Mouse (Mus musculus): ENCODE data around the gene Gm10135.
"Not testable (repeated sequence)": the region's sequence is repeated elsewhere in the genome, so short reads cannot be mapped to it uniquely, and the experiment has no call there.

Gene Gm10135

DNA sequence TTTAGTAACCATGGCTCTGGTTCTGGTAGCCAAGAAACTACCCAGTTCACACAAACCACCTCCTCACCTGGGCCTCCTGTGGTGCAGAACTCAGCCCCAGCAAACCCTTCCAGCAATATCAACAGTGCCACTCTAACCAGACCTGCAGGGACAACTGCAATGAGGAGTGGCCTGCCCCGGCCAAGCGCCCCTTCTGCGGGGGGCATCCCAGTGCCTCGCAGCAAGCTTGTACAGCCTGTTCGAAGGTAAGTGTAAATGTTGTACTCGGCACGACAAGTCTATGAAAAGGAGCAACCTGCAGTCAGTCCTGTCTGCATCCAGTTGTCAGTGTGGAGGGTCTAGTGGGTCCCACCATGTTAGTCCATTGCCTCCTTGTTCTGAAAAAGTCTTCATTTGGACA, at the start of gene Gm10135:
Gene Gm10135, minus strand, starts transcription at position 101 of the 400 bp plus-strand sequence.
- no peak for DNase-seq (ENCODE audit: low spot score in 2 of 2)

DNA sequence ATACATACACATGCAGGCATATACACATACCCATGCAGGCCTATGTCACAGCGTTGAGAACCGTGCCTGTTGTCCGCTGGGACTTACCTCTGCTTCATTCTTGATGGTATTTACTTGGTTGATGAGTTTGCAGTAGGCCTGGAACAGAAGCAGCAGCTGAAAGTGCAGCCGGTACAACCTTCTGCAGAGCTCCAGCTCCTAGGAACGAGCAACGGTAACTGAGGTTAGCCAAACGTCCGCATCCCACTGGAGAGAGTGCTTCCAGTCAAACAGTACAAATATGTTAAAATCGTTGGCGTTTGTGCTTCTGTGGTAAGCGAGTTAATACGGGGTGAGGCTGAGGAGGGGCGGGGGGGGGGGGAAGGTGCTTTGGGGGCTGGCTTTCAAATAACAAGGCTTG, 49.3 kb upstream of the Gm10135 start:
- DNase-seq (ENCODE audit: low spot score in 2 of 2) = no peak

GRCm38 (mm10) chr5:73014745-73015144, 40.2 kb upstream of the Gm10135 start:
- no peak for DNase-seq (ENCODE audit: low spot score in 2 of 2)

DNA sequence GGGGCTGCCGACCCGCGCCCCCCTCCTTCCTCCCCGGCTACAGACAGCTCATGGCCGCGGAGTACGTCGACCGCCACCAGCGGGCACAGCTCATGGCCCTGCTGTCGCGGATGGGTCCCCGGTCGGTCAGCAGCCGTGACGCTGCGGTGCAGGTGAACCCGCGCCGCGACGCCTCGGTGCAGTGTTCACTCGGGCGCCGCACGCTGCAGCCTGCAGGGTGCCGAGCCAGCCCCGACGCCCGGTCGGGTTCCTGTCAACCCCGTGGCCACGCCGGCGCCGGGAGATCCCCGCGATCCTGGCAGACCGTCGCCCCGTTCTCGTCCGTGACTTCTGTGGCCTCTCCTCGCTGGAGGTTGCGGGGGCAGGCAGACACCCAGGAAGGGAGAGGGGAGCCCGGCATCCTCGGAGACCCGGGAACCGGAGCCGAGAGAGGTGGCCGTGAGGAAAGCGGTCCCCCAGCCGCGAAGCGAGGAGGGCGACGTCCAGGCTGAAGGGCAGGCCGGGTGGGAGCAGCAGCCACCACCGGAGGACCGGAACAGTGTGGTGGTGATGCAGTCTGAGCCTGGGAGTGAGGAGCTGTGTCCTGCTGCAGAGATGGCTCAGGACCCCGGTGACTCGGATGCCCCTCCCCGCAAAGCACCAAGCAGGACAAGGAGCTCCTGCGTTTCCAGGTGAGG, 39.2 kb upstream of the Gm10135 start:
- DNase-seq (ENCODE audit: low spot score in 2 of 2) = not testable (repeated sequence)

GRCm38 (mm10) chr5:73012884-73013610, 38.5 kb upstream of the Gm10135 start:
- not testable (repeated sequence) for DNase-seq (ENCODE audit: low spot score in 2 of 2)

GRCm38 (mm10) chr5:73011806-73012205, 37.3 kb upstream of the Gm10135 start:
- not testable (repeated sequence) for DNase-seq (ENCODE audit: low spot score in 2 of 2)

DNA sequence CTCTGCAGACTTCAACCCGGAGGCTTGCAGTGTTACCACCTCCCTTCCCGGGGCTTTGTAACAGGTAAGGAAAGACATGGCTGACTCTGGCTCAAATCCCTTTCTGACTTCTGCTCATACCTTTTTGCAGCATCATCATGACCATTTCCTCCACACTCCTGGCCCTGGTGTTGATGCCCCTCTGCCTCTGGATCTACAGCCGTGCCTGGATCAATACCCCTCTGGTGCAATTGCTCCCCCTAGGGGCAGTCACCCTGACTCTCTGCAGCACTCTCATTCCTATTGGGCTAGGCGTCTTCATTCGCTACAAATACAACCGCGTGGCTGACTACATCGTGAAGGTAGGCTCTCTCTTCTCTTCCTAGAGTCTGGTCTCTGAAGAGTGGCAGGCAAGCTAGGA, 33.7 kb upstream of the Gm10135 start:
- DNase-seq (ENCODE audit: low spot score in 2 of 2) = not testable (repeated sequence)

GRCm38 (mm10) chr5:73007582-73007959, 33.1 kb upstream of the Gm10135 start:
- no peak for DNase-seq (ENCODE audit: low spot score in 2 of 2)

- DNase-seq (ENCODE audit: low spot score in 2 of 2) = no peak
Measured at GRCm38 (mm10) chr5:73006784-73007581, 32.5 kb upstream of the Gm10135 start, which contains the start of gene Slc10a4. Gene Slc10a4 (plus strand): TSS chr5:73006883.

DNA sequence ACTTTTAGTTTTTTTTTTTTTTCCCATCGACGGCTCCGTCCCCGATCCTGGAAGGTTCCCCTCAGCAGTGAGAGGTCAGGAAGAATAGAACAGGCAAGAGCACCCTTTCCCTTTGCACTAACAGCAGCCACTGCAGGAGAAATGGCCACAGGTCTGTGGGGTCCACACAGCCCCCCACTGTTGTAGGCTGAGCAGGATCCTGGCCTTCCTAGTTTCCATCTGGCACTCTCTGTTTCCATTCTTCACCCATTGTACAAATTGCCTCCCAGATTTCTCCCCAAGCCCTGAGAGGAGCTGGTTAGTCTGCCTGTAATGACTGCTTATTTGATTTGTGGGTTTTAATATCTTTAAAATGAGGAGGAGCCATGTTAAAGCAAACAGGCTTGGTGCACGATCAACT, 29.5 kb upstream of the Gm10135 start:
- DNase-seq (ENCODE audit: low spot score in 2 of 2) = no peak

DNA sequence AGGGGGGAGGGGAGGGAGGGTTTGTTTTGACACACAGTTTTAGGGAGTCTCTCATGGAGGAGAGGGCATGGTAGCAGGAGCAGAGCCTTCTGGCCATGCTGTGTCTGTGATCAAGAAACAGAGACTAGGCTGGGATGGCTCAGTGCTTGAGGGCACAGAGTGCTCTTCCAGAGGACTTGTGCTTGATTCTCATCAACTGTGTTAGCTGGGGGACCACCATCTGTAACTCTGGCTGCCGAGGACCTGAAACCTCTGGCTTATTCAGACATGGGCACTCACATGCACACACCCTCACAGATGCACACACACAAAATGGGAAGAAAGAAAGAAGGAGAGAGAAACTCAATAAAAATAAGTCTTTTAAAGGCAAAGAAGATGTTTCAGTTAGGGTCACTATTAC, 24.0 kb upstream of the Gm10135 start:
- not testable (repeated sequence) for DNase-seq (ENCODE audit: low spot score in 2 of 2)

DNA sequence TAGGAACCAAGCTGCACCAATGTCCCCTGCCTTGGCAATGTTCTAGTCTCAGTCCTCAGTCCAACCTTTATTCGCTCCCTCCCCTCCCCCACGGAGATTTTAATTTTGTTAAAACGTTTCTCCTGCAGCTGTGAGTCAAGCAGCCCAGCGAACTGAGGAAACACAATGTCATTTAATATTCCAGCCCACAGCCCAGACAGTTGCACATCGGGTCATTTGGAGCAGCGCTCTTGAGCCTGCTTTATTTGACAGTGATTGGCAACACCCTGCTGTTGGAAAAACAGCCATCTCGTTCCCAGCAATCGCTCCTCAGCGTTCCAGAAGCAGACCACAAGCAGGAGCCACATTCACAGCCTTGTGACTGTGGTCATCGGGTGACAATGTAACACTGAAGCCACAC, 20.9 kb upstream of the Gm10135 start:
- DNase-seq (ENCODE audit: low spot score in 2 of 2) = no peak

DNA sequence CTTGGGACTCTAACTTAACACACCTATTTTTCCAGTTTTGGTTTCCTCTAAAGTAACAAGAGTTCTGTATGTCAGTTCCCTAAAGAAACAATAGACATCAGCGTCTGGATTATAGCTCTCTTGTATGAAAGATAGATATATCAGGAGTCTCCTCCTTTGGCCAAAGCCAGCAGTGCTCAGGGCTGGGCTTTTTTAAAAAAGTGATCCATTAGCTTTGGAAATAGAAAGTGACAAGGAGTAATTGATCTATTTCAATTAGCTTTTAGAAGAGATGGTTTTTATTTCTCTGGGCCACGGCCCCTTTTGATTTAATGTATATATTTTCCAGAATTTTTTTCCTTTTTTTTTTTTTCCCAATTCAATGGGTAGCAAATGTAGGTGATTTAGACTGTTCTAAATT, 20.4 kb upstream of the Gm10135 start:
- no peak for DNase-seq (ENCODE audit: low spot score in 2 of 2)

DNA sequence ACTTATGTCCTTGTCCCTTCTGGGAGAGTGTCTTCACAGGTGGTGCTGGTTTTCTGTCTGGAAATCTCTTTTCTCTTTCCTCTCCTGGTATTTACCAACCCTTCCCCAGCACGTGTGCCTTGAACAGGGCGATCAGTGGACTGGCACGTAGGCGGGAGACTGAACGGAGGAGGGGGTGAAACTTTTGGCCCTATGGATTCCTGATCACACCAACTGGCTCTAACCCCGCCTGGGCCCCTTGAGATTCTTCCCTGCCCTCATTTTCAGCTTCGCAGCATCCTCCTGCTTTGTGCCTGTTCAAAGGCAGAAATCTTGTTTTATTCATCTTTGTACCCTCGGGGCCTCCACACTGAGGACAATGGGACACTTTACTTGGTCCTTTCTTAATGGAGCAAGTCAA, 19.9 kb upstream of the Gm10135 start:
- DNase-seq (ENCODE audit: low spot score in 2 of 2) = no peak

DNA sequence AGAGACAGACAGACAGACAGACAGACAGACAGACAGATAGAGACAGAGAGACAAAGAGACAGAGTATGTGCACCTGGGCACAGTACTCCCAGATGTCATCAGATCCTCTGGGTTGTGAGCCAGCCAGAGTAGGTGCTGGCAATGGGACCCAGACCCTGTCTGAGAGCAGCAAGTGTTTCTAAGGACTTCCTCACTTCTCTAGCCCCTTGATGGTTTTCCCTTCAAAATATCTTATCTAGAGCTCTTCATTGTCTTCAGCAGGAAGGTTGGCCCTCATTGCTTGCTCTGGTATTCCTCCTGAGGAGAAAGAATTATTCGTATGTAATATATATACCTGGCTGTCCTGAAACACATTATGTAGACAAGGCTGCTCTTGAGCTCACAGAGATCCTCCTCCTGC, 18.0 kb upstream of the Gm10135 start:
- no peak for DNase-seq (ENCODE audit: low spot score in 2 of 2)

DNA sequence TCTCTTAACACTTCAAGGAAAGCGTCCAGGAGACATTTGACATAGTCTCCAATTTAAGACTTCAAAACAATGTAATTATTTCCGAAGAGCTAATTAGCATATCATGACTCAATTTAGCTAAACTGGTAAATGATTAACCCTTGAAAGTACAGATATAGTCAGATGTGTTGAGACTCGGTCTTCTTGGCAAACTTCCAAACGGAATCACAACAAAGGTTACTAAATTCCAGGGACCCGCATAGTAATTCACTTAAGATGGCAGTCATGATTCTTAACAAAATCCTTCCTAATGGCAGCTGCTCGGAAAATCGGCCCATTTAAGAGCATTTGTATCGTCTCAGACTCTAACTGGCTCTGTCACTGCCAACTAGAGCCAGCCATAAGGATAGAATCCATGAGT, 15.3 kb upstream of the Gm10135 start:
- no peak for DNase-seq (ENCODE audit: low spot score in 2 of 2)

- no peak for DNase-seq (ENCODE audit: low spot score in 2 of 2)
Measured at GRCm38 (mm10) chr5:72987786-72988185, 13.3 kb upstream of the Gm10135 start.

DNA sequence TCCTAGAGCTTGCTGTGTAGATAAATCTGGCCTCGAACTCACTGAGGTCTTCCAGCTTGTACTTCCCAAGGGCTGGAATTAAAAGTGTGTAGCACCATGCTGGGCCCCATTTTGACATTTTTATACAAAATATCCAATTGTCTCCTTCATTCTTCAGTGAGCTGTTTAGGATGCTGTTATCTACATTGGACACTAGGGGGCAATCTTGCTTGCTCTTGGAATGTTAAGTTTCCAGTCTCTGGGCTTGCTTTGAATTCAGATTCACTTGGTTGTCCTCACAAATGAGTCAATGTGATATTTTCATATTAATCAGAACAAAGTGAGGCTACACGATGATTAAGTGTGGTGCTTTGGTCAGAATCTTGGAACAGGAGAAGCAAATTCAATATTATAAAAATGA, 9.6 kb upstream of the Gm10135 start:
- peak in 1 of 2 experiments; percentile 13 for DNase-seq (ENCODE audit: low spot score in 2 of 2)

- no peak for DNase-seq (ENCODE audit: low spot score in 2 of 2)
Measured at GRCm38 (mm10) chr5:72976539-72976938, 2.0 kb upstream of the Gm10135 start.

DNA sequence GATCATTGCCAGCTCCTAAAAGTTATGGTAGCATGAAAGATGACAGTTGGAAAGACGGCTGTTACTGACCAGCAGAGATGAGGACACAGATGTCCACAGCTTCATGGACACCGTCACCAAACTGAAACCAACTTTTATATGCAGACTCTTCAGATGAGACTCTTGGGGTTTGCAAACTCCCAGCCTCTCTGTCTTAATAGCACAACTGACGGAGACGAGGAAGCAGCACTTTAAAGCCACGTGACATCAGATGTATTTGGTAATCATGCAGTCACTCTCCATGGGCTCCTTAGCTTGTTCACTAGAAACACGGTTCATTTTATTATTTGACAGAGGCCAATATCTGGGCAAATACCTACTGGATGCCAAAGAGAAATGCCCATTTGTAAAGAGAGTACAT, 1.5 kb upstream of the Gm10135 start:
- no peak for DNase-seq (ENCODE audit: low spot score in 2 of 2)

GRCm38 (mm10) chr5:72972934-72973333, 1.6 kb downstream of the Gm10135 start:
- DNase-seq (ENCODE audit: low spot score in 2 of 2) = no peak

GRCm38 (mm10) chr5:72972435-72972834, 2.1 kb downstream of the Gm10135 start:
- no peak for DNase-seq (ENCODE audit: low spot score in 2 of 2)

DNA sequence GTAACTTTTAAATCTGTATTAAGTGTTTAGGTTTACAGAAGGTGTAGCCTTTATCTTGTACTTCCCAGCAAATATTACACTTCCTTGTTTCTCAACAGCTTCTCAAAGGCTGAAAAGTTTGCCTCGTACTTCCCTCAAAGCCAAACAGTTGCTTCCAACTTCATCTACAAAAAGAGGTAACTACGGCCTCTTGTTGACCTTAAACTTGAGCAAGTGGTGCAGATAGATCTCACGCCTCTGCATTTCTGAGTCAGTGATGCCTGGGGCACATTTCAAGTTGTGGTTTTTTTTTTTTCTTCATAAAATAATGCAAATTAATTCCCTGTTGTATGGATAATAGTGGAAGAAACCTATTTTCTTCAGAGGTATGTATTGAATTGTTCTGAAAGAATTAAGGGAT, 8.8 kb downstream of the Gm10135 start:
- no peak for DNase-seq (ENCODE audit: low spot score in 2 of 2)
